Mouse (Mus musculus): ENCODE data around the gene Flcn. TPM values are rescaled to one million over a fixed set of nuclear protein-coding genes. Genes with fewer than 3 reads are reported as not detected.
"Not testable (repeated sequence)": the region's sequence is repeated elsewhere in the genome, so short reads cannot be mapped to it uniquely, and the experiment has no call there.

The Flcn gene
- 33.6 and 38.2 TPM in 2 replicates for polyA plus RNA-seq (2015; fragmentation: Nextera tagmentation; extraction: Ambion mirVana)

GRCm38 (mm10) chr11:59809670-59810474 lies at the start of gene Flcn:
Gene Flcn (minus strand): TSS chr11:59810016.
- ATAC-seq (ENCODE audit: insufficient number of reproducible peaks, low FRiP score, low TSS enrichment, low read depth), result peak; percentile 91
- Histone ChIP-seq H3K27ac (peak within 1 kb of the TSS; percentile 98), H3K9me3 (no peaks in the 10 kb centered on the region), H3K36me3 (peaks cover 29% of the 10 kb centered on the region), H3K4me1 (peaks cover 19% of the 10 kb centered on the region), H3K27me3 (no peaks in the 10 kb centered on the region), H3K9ac (peak within 1 kb of the TSS; percentile 91), H3K4me2 (peak within 1 kb of the TSS; percentile 72), H3K4me3 (peak within 1 kb of the TSS; percentile 92)
- under 1% methylated on average over 52 of the region's 52 CpGs for WGBS

- WGBS, result 60% methylated on average over 3 of the region's 3 CpGs
- Histone ChIP-seq H3K27ac (no peak overlapping the region), H3K27me3 (no peaks in the 10 kb centered on the region), H3K9ac (no peak overlapping the region), H3K4me2 (no peak overlapping the region), H3K9me3 (no peaks in the 10 kb centered on the region), H3K4me1 (peaks cover 9% of the 10 kb centered on the region; the same call in 1 of the 2 replicates), H3K4me3 (no peak overlapping the region), H3K36me3 (peaks cover 18% of the 10 kb centered on the region; the same call in 1 of the 2 replicates)
- no peak for ATAC-seq (ENCODE audit: insufficient number of reproducible peaks, low FRiP score, low TSS enrichment, low read depth)
These were observed 43.0 kb upstream of the Flcn start for GRCm38 (mm10) chr11:59852865-59853264.

GRCm38 (mm10) chr11:59847891-59848884 lies 38.4 kb upstream of the Flcn start:
- Histone ChIP-seq H3K9me3 (no peaks in the 10 kb centered on the region), H3K4me1 (peaks cover 9% of the 10 kb centered on the region; the same call in 1 of the 2 replicates), H3K27me3 (no peaks in the 10 kb centered on the region), H3K36me3 (peaks cover 12% of the 10 kb centered on the region; the same call in 1 of the 2 replicates), H3K4me2 (peak overlapping the region; percentile 72), H3K27ac (peak overlapping the region; percentile 91), H3K4me3 (peak overlapping the region; percentile 79), H3K9ac (peak overlapping the region; percentile 85)
- under 1% methylated on average over 69 of the region's 69 CpGs for WGBS
- peak; percentile 82 for ATAC-seq (ENCODE audit: insufficient number of reproducible peaks, low FRiP score, low TSS enrichment, low read depth)

GRCm38 (mm10) chr11:59847131-59847530 lies 37.3 kb upstream of the Flcn start:
- H3K36me3 ChIP-seq, result peaks cover 5% of the 10 kb centered on the region; the same call in 1 of the 2 replicates
- H3K4me1 ChIP-seq, result peaks cover 9% of the 10 kb centered on the region; the same call in 1 of the 2 replicates
- H3K27ac ChIP-seq, result no peak overlapping the region
- no peak for ATAC-seq (ENCODE audit: insufficient number of reproducible peaks, low FRiP score, low TSS enrichment, low read depth)
- H3K9ac ChIP-seq, result no peak overlapping the region
- peak overlapping the region; percentile 72; the same call in 1 of the 2 replicates for H3K4me2 ChIP-seq
- no peaks in the 10 kb centered on the region for H3K9me3 ChIP-seq
- peak overlapping the region; percentile 79; the same call in 1 of the 2 replicates for H3K4me3 ChIP-seq
- H3K27me3 ChIP-seq, result no peaks in the 10 kb centered on the region
- 7% methylated on average over 2 of the region's 2 CpGs for WGBS

GRCm38 (mm10) chr11:59846311-59846710 lies 36.5 kb upstream of the Flcn start:
- 96% methylated on average over 11 of the region's 11 CpGs for WGBS
- H3K9me3 ChIP-seq, result no peaks in the 10 kb centered on the region
- H3K36me3 ChIP-seq, result peaks cover 5% of the 10 kb centered on the region; the same call in 1 of the 2 replicates
- no peak overlapping the region for H3K4me3 ChIP-seq
- no peak overlapping the region for H3K27ac ChIP-seq
- no peaks in the 10 kb centered on the region for H3K27me3 ChIP-seq
- ATAC-seq (ENCODE audit: insufficient number of reproducible peaks, low FRiP score, low TSS enrichment, low read depth), result no peak
- no peak overlapping the region for H3K9ac ChIP-seq
- H3K4me1 ChIP-seq, result peaks cover 9% of the 10 kb centered on the region; the same call in 1 of the 2 replicates
- H3K4me2 ChIP-seq, result no peak overlapping the region

GRCm38 (mm10) chr11:59839459-59840126 lies 29.8 kb upstream of the Flcn start, which contains the start of gene Cops3:
Gene Cops3 (minus strand): TSS chr11:59839838.
- peak; percentile 95 for ATAC-seq (ENCODE audit: insufficient number of reproducible peaks, low FRiP score, low TSS enrichment, low read depth)
- Histone ChIP-seq H3K4me1 (peaks cover 15% of the 10 kb centered on the region), H3K4me2 (peak within 1 kb of the TSS; percentile 58), H3K9ac (peak within 1 kb of the TSS; percentile 96), H3K9me3 (no peaks in the 10 kb centered on the region), H3K27me3 (no peaks in the 10 kb centered on the region), H3K4me3 (peak within 1 kb of the TSS; percentile 100), H3K27ac (peak within 1 kb of the TSS; percentile 99), H3K36me3 (peaks cover 24% of the 10 kb centered on the region)
- WGBS, result under 1% methylated on average over 43 of the region's 43 CpGs

- Histone ChIP-seq H3K9ac (peak within 1 kb of the TSS; percentile 96), H3K4me1 (peaks cover 15% of the 10 kb centered on the region), H3K27me3 (no peaks in the 10 kb centered on the region), H3K9me3 (no peaks in the 10 kb centered on the region), H3K27ac (peak within 1 kb of the TSS; percentile 99), H3K4me3 (peak within 1 kb of the TSS; percentile 100), H3K36me3 (peaks cover 29% of the 10 kb centered on the region), H3K4me2 (peak within 1 kb of the TSS; percentile 58)
- 0% methylated on average over 22 of the region's 24 CpGs for WGBS
- ATAC-seq (ENCODE audit: insufficient number of reproducible peaks, low FRiP score, low TSS enrichment, low read depth), result peak; percentile 96
These were observed 29.2 kb upstream of the Flcn start, which contains the start of gene Nt5m for GRCm38 (mm10) chr11:59839008-59839458. Gene Nt5m (plus strand): TSS chr11:59839447.

GRCm38 (mm10) chr11:59838426-59838825 lies 28.6 kb upstream of the Flcn start:
- WGBS, result 55% methylated on average over 4 of the region's 4 CpGs
- Histone ChIP-seq H3K27me3 (no peaks in the 10 kb centered on the region), H3K9ac (peak overlapping the region; percentile 8; the same call in 1 of the 2 replicates), H3K36me3 (peaks cover 35% of the 10 kb centered on the region), H3K4me3 (peak overlapping the region; percentile 100), H3K27ac (no peak overlapping the region), H3K9me3 (no peaks in the 10 kb centered on the region), H3K4me2 (peak overlapping the region; percentile 58), H3K4me1 (peaks cover 15% of the 10 kb centered on the region)
- ATAC-seq (ENCODE audit: insufficient number of reproducible peaks, low FRiP score, low TSS enrichment, low read depth), result no peak

- H3K9ac ChIP-seq; H3K27ac ChIP-seq; H3K9me3 ChIP-seq; ATAC-seq (ENCODE audit: insufficient number of reproducible peaks, low FRiP score, low TSS enrichment, low read depth); H3K4me3 ChIP-seq; H3K27me3 ChIP-seq: not testable (repeated sequence)
- Histone ChIP-seq H3K4me1 (peaks cover 15% of the 10 kb centered on the region), H3K4me2 (0 out of 2 replicates have a peak overlapping the region, but pooled peaks have one; percentile 58), H3K36me3 (peaks cover 40% of the 10 kb centered on the region)
- no CpG with 5 or more reads among the region's 1 CpGs for WGBS
These were observed 28.0 kb upstream of the Flcn start for GRCm38 (mm10) chr11:59837789-59838188.

GRCm38 (mm10) chr11:59821625-59822024 lies 11.8 kb upstream of the Flcn start:
- Histone ChIP-seq H3K36me3 (peaks cover 94% of the 10 kb centered on the region), H3K27ac (no peak overlapping the region), H3K4me1 (no peaks in the 10 kb centered on the region), H3K4me3 (no peak overlapping the region), H3K9ac (no peak overlapping the region), H3K9me3 (no peaks in the 10 kb centered on the region), H3K27me3 (no peaks in the 10 kb centered on the region), H3K4me2 (no peak overlapping the region)
- no peak for ATAC-seq (ENCODE audit: insufficient number of reproducible peaks, low FRiP score, low TSS enrichment, low read depth)
- 91% methylated on average over 3 of the region's 3 CpGs for WGBS

GRCm38 (mm10) chr11:59817916-59818315 lies 8.1 kb upstream of the Flcn start:
- Histone ChIP-seq H3K4me1 (no peaks in the 10 kb centered on the region), H3K4me2 (no peak overlapping the region), H3K9ac (no peak overlapping the region), H3K27me3 (no peaks in the 10 kb centered on the region), H3K27ac (no peak overlapping the region), H3K9me3 (no peaks in the 10 kb centered on the region), H3K4me3 (no peak overlapping the region), H3K36me3 (peaks cover 68% of the 10 kb centered on the region)
- WGBS, result 99% methylated on average over 3 of the region's 3 CpGs
- ATAC-seq (ENCODE audit: insufficient number of reproducible peaks, low FRiP score, low TSS enrichment, low read depth), result no peak

All from limb, embryonic 15.5 days (tissue).